Mouse (Mus musculus): ENCODE measurements around the gene Elmod3. TPM values are rescaled to one million over a fixed set of nuclear protein-coding genes. Genes with fewer than 3 reads are reported as not detected.

Elmod3 gene
- total RNA-seq, 2 experiments from 2014 or later = 13.0 to 14.4 TPM

- intact Hi-C loops (cut with DNase I) = no loop called here
- DNase-seq (ENCODE audit: extremely low spot score in 1 of 2, low spot score in 2 of 2) = peak; percentile 91 to 97
Measured at GRCm38 (mm10) chr6:72616643-72617288, 18.6 kb upstream of the Elmod3 start, which contains the start of gene Tgoln1. Tgoln1 (minus strand) TSS chr6:72617000.

DNA sequence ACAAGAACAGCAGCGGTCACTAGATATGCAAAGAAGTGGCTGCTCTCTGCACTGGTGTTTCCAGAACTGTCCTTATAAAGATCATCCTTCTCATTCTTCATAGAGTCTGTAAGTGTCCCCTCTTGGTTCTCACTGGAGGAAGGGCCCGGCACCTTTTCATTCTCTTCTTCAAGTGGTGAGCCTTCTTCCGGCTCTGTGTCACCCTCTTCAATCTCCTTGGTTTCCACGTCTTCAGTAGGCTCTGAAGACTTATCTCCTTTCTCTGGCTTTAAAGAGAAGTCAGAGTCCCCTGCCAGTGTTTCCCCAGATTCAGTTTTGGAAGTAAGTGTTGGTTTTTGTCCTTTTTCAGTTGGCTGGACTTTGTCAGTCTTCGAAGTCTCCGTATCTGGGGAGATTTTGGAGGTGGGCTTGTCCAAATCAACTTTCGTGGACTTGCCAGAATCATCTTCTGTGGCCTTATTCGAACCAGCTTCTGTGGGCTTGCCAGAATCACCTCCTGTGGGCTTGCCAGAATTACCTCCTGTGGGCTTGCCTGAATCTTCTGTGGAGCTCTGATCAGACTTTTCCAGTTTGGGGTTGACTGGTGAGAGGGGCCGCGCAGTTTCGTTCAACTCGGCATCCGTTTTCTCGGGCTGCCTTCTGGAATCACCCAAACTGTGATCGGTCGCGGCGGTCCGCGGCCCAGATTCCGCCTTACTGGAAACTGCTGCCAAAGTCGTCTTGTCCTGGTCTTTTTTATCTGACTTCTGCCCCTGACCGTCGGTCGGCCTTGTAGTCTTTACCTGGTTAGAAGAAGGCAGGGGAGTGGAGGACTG, 17.6 kb upstream of the Elmod3 start:
- DNase-seq (ENCODE audit: extremely low spot score in 1 of 2, low spot score in 2 of 2) = no peak
- intact Hi-C loops (cut with DNase I) = no loop called here

GRCm38 (mm10) chr6:72615151-72615550, 16.9 kb upstream of the Elmod3 start:
- intact Hi-C loops (cut with DNase I) = no loop called here
- DNase-seq (ENCODE audit: extremely low spot score in 1 of 2, low spot score in 2 of 2) = no peak

DNA sequence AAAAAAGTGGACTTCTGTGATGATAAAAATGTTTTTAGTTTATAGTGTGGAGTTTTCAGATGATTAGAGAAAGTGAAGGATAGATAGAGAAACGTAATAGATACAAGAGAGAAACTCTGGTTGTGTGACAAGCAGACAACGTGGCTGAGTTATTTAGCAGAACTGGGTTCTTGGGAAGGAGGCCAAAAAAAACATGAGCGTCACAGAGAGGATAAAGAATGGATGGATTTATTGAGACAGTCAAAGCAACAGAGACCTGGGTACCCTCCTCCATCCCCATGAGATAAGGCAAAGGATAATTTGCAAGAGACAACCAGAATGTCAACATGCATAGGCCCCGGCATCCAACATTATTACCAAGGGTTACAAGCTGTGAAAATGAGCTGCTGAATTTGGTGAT, 12.0 kb upstream of the Elmod3 start:
- no peak for DNase-seq (ENCODE audit: extremely low spot score in 1 of 2, low spot score in 2 of 2)
- intact Hi-C loops (cut with DNase I) = no loop called here

- no peak for DNase-seq (ENCODE audit: extremely low spot score in 1 of 2, low spot score in 2 of 2)
- intact Hi-C loops (cut with DNase I) = no loop called here
Measured at GRCm38 (mm10) chr6:72608662-72609184, 10.5 kb upstream of the Elmod3 start.

DNA sequence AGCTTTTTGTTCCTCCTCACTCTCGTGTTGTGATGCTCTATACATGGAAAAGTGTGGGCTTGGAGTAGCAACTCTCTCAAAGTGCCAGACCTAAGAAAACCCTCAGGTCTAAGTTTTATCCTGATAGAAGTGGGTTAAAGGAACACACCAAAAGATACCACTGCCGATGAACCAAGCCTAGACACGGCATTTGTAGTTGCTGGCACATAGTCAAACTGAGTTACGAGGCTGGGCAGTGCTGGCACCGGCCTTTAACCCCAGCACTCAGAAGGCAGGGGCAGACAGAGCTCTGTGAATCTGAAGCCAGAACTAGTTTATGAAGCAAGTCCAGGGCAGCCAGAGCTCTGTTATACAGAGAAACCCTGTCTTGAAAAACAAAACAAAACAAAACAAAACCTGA, 9.5 kb upstream of the Elmod3 start:
- no peak for DNase-seq (ENCODE audit: extremely low spot score in 1 of 2, low spot score in 2 of 2)
- intact Hi-C loops (cut with DNase I) = no loop called here

DNA sequence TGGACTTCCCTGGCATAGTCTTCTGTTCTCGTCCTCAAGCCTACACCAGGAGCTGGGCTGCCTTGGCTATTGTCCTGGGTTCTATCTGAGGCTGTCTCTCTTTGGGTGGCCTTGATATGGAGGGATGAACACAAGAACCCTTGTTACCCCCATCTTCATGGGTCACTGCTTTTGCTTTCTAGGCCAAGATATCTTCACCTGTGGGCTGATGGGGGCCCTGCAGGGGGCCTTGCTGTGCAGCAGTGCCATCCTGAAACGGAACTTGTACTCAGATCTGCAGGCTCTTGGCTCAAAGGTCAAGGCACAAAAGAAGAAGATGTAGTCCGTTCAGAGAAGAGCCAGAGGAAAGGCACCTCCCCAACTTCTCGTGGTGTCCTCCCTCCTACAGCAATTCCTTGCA, 8.8 kb upstream of the Elmod3 start:
- intact Hi-C loops (cut with DNase I) = no loop called here

DNA sequence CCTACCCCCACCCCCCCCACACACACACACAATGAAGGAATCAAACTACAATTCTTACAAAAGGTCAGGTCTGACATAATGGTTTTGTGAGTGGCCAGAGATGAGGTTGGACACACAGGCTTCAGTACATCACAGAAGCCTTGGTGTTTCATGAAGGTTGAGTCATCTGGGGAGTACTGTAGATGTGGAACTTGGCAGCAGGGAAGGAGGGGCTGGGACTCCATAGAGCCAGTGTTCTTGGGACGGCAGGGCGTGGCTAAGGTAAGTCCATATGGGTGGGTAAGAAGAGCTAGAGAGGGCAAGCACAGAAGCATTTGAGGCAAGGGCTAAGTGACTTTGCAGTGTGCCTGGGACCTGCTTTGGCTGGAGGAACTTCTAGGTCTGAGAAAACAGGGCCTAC, 5.9 kb upstream of the Elmod3 start:
- DNase-seq (ENCODE audit: extremely low spot score in 1 of 2, low spot score in 2 of 2) = no peak
- intact Hi-C loops (cut with DNase I) = no loop called here

More for the DNA sequence above, 8.8 kb upstream of the Elmod3 start:
- no peak for DNase-seq (ENCODE audit: extremely low spot score in 1 of 2, low spot score in 2 of 2)

- intact Hi-C loops (cut with DNase I) = no loop called here
- peak; percentile 65 to 82 for DNase-seq (ENCODE audit: extremely low spot score in 1 of 2, low spot score in 2 of 2)
Measured at GRCm38 (mm10) chr6:72601732-72602131, 3.5 kb upstream of the Elmod3 start.

GRCm38 (mm10) chr6:72600771-72601170, 2.6 kb upstream of the Elmod3 start:
- intact Hi-C loops (cut with DNase I) = no loop called here

DNA sequence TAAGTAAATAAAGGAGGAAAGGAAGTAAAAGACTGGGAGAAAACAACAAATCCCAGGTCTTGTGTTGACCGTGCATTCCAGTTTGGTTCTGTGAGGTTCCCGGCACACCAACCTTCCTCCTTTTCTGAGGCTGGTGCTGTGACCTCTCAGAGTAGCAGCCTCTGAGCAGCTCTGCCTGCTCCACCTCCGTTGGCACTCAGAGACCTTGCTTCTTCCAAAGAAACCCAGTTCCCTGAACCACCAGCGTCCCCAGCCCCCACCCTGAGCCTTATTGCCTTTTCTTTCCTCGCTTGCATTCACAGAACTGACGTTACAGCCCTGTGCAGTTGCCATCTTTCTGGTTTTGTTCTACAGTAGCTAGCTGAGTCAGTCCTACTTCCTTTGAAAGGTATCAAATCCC, 2.0 kb upstream of the Elmod3 start:
- DNase-seq (ENCODE audit: extremely low spot score in 1 of 2, low spot score in 2 of 2) = no peak
- intact Hi-C loops (cut with DNase I) = no loop called here

More at GRCm38 (mm10) chr6:72600771-72601170, 2.6 kb upstream of the Elmod3 start:
- no peak for DNase-seq (ENCODE audit: extremely low spot score in 1 of 2, low spot score in 2 of 2)

DNA sequence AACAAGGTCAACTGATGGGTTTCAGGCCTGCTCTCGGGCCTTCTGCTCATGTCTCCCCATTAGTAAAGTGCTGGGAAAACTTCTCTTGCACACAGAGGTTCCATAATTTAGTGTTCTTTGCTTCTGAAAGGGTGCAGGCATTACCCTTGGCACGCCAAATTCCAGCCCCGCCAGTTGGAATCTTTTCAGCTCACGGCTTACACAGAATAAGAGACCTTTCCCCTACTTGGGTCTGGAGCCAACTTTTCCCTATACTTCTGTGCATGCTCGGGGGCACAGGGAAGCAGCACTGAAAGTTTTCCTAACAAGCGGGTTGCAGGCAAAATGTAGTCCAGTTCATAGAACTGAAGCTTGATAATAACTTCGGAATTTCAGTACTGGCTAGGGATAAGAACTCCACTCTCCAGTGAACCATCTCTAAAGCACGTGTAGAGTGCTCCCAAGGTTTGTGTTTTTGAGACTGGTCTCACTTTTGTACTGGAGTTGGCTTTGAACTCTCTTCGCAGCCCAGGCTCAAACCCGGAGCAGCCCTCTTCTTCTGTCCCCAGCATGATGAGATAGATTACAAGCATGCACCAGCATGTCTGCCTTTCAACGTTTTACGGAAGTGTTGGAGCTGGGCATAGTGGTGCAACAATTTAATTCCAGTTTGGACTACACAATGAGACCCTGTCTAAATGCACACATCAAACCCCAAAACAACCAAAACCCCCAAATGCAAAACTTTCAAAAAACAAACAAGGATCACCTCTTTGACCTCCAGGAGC, 761 bp upstream of the Elmod3 start:
- intact Hi-C loops (cut with DNase I) = no loop called here
- peak; percentile 28 to 62 for DNase-seq (ENCODE audit: extremely low spot score in 1 of 2, low spot score in 2 of 2)

DNA sequence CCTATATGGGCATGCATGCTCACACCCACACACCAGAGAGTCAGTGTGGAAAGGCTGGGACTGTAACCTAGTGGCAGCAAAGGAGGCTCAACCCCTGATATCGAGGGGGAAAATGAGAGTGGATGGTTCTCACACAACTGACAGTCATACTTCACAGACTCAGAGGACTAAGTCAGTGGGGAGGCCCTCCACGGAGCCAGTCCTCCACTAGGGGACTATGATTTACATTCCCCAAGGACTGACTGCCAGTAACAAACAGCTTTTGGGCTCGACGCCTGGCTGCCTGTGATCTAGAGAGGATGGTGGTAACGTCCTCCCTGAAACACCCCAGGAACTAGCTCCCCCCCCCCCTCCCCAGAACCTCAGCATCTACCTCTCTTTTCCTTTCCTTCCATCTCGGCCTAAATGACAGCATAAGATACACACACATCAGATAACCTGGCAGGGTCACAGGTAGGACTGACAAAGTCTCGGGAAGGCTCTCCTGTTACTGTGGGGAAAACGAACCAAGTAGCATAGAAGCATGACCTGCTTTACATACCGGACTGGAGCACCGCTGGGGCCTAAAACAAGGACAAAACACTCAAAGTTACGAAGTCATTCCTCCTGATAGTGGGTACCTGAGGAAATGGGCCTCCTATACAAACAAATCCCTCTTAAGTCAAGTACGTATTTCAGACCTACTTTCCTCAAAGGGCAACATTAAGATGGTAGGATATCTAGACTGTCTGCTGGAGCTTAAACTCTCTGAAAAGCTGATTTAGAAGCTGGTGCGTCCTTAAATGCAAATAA, 934 bp downstream of the Elmod3 start:
- intact Hi-C loops (cut with DNase I) = no loop called here
- DNase-seq (ENCODE audit: extremely low spot score in 1 of 2, low spot score in 2 of 2) = peak in 1 of 2 experiments; percentile 45

DNA sequence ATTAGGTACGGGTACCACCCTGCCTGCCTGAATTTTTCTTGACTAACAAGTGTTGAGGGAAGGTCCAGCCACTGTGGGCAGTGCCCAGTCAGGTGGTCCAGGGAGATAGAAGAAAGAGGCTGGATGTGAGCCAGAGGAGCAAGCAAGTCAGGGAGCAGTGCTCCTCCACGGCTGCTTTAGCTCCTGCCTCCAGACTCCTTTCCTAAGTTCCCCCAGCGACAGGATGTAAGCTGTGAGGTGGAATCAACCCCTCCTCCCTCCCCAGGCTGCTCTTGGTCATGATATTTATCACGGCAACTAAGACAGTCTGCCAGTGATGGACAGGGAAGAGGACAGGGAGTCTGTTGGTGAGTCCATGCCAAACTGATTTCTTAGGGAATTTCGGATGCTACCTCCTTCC, 4.3 kb downstream of the Elmod3 start:
- intact Hi-C loops (cut with DNase I) = no loop called here
- DNase-seq (ENCODE audit: extremely low spot score in 1 of 2, low spot score in 2 of 2) = no peak

GRCm38 (mm10) chr6:72593011-72593803, 5.0 kb downstream of the Elmod3 start:
- no peak for DNase-seq (ENCODE audit: extremely low spot score in 1 of 2, low spot score in 2 of 2)
- intact Hi-C loops (cut with DNase I) = no loop called here

GRCm38 (mm10) chr6:72590111-72590510, 8.1 kb downstream of the Elmod3 start:
- intact Hi-C loops (cut with DNase I) = no loop called here
- no peak for DNase-seq (ENCODE audit: extremely low spot score in 1 of 2, low spot score in 2 of 2)

- intact Hi-C loops (cut with DNase I) = no loop called here
- DNase-seq (ENCODE audit: extremely low spot score in 1 of 2, low spot score in 2 of 2) = no peak
Measured at GRCm38 (mm10) chr6:72588307-72588706, 9.9 kb downstream of the Elmod3 start.

- intact Hi-C loops (cut with DNase I) = no loop called here
- no peak for DNase-seq (ENCODE audit: extremely low spot score in 1 of 2, low spot score in 2 of 2)
Measured at GRCm38 (mm10) chr6:72586701-72587100, 11.5 kb downstream of the Elmod3 start.
